Mouse (Mus musculus): ENCODE measurements around the gene Hdgf.

The Hdgf gene

GRCm38 (mm10) chr3:87909874-87910273 is 3.8 kb downstream of the Hdgf start:
- no peak for DNase-seq (ENCODE audit: low spot score)

- DNase-seq (ENCODE audit: low spot score): peak; percentile 92
Measured at GRCm38 (mm10) chr3:87910573-87911141, 4.5 kb downstream of the Hdgf start.

DNA sequence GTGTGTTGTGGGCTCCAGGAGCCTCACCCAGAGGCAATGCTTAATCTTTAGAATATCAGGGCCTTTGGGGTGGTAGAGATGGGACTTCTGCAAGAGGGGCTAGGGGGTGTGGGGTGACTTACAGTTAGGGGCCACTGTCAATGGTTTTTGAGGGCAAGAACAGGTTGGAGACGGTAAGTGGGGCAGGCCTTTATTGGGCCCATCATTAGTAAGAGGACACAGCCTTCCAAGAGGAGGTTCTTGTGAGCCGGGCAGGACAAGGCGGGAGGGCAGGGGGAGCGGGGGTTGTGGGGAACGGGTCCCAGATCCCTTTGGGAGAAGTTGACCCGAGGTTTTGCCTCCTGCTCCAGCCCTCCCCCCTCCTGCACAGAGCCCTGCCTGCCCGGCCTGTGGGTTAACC is 7.4 kb downstream of the Hdgf start:
- no peak for DNase-seq (ENCODE audit: low spot score)

DNA sequence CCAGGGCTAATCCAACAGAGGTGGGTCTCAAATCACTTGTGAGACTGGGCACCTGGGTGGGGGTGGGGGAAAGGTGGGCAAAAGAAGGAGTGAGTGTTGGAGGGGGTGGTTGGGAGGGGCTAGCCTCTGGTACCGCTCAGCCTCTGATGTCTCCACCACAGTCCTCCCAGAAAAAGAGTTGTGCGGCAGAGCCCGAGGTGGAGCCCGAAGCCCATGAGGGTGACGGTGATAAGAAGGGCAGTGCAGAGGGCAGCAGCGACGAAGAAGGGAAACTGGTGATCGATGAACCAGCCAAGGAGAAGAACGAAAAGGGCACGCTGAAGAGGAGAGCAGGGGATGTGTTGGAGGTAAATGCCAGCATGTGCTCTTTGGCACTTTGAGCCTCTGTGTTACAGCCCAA is 7.8 kb downstream of the Hdgf start:
- no peak for DNase-seq (ENCODE audit: low spot score)

- DNase-seq (ENCODE audit: low spot score): no peak
Measured at GRCm38 (mm10) chr3:87916990-87917389, 10.9 kb downstream of the Hdgf start.

- DNase-seq (ENCODE audit: low spot score): no peak
Measured at GRCm38 (mm10) chr3:87918551-87918950, 12.4 kb downstream of the Hdgf start.

- DNase-seq (ENCODE audit: low spot score): peak; percentile 74
Measured at GRCm38 (mm10) chr3:87919336-87920108, 13.4 kb downstream of the Hdgf start, which contains the start of gene Mrpl24. Gene Mrpl24, plus strand, starts transcription at chr3:87919506.

DNA sequence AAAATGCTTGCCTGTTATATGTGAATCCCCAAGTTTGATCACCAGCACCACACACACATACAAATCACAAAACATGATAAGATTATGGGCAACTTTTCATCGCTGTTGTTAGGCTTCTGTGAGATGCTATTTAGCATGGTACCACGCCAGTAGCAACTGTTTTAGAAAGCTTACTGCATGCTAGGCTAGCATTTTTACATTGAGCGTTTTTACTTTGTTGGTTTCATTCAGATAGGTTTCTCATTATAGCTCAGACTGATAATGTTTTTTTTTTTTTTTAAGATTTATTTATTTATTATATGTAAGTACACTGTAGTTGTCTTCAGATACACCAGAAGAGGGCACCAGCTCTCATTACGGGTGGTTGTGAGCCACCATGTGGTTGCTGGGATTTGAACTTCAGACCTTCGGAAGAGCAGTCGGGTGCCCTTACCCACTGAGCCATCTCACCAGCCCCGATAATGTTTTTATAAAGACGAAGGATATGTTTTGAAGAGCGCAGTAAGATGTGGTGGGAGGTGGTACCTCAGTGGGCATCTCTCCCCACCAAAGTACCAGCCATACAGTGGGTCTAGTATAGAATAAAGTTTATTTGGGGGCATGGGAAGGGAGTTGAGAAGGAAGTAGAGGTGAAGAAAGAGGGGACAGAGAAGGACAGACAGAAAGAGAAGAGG is 14.3 kb downstream of the Hdgf start:
- no peak for DNase-seq (ENCODE audit: low spot score)

DNA sequence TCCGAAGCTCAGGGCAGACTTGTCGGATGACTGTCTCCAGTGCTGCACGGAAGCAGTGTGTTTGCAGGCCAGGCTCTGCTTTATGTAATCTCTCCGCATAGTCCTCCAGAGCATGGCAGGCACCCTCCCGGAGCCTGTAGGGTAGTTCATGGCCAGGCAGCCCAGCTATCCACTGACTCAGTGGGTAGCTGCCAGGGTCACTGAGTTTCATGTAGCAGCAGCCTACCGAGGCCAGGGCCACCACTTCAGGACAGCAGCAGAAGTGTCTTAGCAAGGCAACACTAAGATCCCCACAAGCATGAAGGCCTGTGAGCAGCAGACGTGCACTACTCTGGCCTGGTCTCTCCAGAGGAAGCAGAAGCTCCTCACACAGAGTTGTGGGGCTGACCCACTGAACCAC is 18.9 kb downstream of the Hdgf start:
- no peak for DNase-seq (ENCODE audit: low spot score)

GRCm38 (mm10) chr3:87927452-87927851 is 21.3 kb downstream of the Hdgf start:
- DNase-seq (ENCODE audit: low spot score): no peak

DNA sequence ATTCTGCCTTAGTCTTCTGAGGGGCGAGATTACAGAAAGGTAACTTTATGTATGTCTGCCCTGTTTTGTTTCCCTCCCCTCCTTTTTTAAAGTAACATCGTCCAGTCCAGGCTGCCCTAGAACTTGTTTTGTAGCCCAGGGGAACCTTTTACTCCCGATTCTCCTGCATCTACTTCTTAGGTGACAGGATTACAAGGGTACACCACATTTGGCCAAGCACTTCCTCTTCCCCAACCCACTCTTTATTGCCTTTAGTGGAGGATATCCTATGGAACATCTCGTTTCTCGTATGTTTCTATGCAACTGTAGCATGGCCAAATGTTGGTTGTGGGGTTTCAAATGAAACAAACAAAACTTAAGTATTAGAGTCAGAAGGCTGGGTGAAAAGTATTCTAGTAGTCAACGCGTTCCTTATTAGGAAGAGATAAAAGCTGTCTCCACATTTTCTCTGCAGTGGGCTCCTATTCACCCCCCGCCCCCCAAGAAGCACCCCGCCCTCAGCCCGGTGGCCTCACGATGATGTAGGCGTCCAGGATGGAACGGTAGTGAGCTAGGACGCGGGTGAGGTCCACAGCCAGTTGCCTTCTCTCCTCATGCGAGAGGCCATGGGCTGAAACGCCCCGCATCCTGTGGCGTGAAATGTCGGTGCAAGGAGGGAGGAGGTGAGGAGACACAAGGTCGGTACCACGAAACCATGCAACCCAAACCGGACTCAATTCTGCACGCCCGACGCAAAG is 23.4 kb downstream of the Hdgf start:
- DNase-seq (ENCODE audit: low spot score): no peak

DNA sequence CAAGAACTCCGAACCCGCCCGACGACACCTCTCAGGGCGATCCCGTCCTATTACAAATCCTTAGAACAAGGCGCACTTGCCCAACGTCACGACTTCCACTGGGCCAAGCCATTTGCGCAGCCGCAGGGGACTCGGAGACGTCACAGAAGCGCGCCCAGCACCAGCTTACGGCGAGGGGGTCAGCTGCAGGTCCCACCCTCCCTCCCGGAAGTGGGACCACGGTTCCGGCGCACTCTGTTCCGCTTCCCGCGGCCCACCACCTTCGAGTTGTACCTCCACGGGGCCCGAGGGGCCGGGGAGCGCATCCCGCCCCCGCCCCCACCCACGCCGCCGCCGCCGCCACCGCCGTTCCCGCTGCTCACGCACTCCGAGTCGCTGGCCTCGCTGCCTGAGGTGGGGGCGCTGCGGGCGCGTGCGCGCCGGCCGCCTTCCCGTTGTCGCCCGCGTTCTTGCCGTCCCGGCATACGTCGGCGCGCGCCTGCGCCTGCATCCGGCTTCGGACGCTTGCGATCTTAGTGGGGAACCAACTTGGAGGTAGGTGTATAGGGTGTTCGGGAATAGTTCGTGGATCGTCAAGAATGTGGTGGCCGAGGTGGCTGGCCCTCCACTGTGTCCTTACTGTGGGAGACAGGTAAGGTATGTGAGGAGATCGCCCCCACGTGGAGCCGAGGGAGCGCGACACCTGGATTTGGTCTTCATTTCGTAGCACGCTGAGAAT is 24.1 kb downstream of the Hdgf start, which contains the start of the genes Isg20l2 and Rrnad1:
Gene Isg20l2 (plus strand): TSS at position 237 of the 718 bp plus-strand sequence.
Gene Rrnad1 (minus strand): TSS at position 640 of the 718 bp plus-strand sequence.
- peak; percentile 97 for DNase-seq (ENCODE audit: low spot score)

DNA sequence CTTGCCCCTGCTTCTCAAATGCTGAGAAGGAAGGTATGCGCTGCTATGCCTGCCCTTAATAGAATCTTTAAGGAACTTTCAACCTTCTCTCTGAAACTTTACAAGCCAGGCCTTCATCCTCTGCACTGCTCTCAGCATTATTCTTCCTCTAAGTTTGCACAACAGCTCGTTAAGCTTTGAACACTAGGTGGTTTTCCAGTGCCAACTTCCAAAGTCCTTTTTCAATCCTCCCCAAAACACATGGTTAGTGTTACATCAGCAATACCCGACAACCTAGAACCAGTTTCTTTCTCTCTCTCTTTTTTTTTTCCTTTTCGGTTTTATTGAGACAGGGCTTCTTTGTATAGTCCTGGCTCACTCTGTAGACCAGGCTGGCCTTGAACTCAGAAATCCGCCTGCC is 27.9 kb downstream of the Hdgf start:
- no peak for DNase-seq (ENCODE audit: low spot score)

- no peak for DNase-seq (ENCODE audit: low spot score)
Measured at GRCm38 (mm10) chr3:87934501-87934900, 28.4 kb downstream of the Hdgf start.

- DNase-seq (ENCODE audit: low spot score): no peak
Measured at GRCm38 (mm10) chr3:87935201-87935600, 29.1 kb downstream of the Hdgf start.

DNA sequence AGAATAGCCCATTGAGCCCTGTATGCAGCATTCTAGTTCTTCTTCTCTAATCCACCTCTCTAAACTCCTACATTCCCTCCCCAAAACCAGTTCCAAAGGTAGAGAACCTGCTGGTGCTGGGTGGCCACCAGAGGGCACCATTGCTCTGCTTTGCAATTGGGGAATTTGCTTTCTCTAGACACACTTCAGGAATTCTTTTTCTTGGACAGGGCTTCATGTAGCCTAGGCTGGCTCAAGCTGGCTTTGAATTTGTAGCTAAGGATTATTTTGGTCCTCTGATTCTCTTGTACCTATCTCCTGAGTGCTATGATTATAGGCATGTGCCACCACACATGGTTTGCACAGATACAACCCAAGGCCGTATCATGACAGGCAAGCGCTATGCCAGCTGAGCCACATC is 29.7 kb downstream of the Hdgf start:
- DNase-seq (ENCODE audit: low spot score): peak; percentile 96

- no peak for DNase-seq (ENCODE audit: low spot score)
Measured at GRCm38 (mm10) chr3:87940611-87941010, 34.5 kb downstream of the Hdgf start.

DNA sequence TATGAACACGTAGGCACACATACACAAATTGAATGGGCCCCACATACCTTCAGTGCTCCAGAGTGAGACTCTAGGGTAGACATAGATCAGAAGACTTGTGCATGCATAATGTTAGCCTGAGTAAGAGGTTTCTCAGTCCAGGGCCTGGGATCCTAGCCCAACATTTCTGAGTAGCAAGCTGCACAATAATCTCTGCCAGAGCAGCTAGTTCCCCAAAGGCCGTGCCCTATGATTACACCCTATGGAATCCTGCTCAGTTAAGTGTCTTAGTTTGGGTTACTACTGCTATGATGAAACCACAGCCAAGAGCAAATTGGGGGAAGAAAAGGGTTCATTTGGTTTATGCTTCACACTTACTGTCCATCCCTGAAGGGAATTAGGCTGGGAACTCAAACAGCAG is 36.4 kb downstream of the Hdgf start:
- no peak for DNase-seq (ENCODE audit: low spot score)

GRCm38 (mm10) chr3:87943586-87943985 is 37.5 kb downstream of the Hdgf start:
- no peak for DNase-seq (ENCODE audit: low spot score)

DNA sequence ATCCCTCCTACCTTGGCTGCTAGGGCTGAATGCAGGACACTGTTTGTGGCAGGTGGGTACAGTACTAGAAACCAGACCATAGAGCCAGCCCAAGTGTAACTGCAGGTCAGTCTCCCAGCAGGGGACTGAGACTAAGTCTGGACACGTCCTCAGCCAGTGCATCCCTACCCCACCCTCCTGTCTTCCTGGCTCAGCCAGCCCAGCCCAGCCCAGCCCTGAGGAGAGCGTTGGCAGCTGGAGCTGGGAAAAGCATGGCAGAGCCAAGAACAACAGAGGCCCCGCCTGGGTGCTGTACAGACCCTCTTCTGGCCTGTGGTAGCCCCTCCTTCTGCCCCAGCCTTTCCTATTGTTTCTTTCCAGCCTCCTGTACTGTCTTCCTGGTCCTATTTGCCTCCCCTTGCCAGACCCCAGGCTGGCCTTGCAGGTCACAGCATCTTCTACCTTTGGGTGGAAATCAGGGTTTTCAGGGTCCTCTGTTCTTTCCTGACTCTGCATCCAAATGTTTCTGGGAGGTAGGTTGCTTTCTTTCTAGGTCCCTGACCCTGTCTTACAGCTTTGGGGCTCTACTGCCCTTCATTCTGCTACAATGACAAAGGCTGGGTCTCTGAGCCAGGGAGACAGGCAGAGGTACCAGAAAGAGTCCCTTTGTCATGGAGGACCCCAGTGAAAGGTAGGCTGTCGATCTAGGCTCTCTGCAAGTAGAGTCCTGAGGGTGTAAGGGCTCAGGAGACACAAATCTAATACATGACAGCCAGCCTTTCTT is 38.9 kb downstream of the Hdgf start:
- DNase-seq (ENCODE audit: low spot score): no peak

Data from testis, postnatal 10 days (tissue).